Mouse (Mus musculus) liver, embryonic 13.5 days (tissue): Measurements from ENCODE around the gene St6gal1. TPM values are rescaled to one million over a fixed set of nuclear protein-coding genes. Genes with fewer than 3 reads are reported as not detected.

Experiments used
- ATAC-seq: fragments of 200-750 bp; cut with Nextera tagmentation; 2 replicates; pipeline ENCODE4 v1.8.0; 2017; ENCODE audit warnings: low read depth, mild to moderate bottlenecking, moderate number of reproducible peaks, moderate library complexity
- DNase-seq: peaks from one replicate; pipeline ENCODE4 v3.0.0; 2022
- H3K27ac ChIP-seq: fragments of 300-500 bp; sonication (generic); 2 replicates; pipeline ENCODE4 v1.5.1; 2015; ENCODE audit warnings: moderate library complexity, mild to moderate bottlenecking, inconsistent platforms
- H3K27me3 ChIP-seq: fragments of 300-500 bp; sonication (generic); 2 replicates; pipeline ENCODE4 v1.6.1; 2015; ENCODE audit warnings: mild to moderate bottlenecking, inconsistent platforms
- H3K36me3 ChIP-seq: fragments of 300-500 bp; sonication (generic); 2 replicates; pipeline ENCODE4 v1.6.1; 2015; ENCODE audit warnings: mild to moderate bottlenecking, inconsistent platforms
- H3K4me1 ChIP-seq: fragments of 300-500 bp; sonication (generic); replicated peaks from 2 replicates; pipeline ENCODE4 v1.6.1; 2015; ENCODE audit warnings: inconsistent platforms
- H3K4me2 ChIP-seq: fragments of 300-500 bp; sonication (generic); 2 replicates; pipeline ENCODE4 v1.6.1; 2015; ENCODE audit warnings: inconsistent platforms, mild to moderate bottlenecking, moderate library complexity
- H3K4me3 ChIP-seq: fragments of 300-500 bp; sonication (generic); replicated peaks from 2 replicates; pipeline ENCODE4 v1.5.1; 2015; ENCODE audit warnings: mild to moderate bottlenecking, inconsistent platforms
- H3K9ac ChIP-seq: fragments of 300-500 bp; sonication (generic); 2 replicates; pipeline ENCODE4 v1.6.1; 2015; ENCODE audit warnings: mild to moderate bottlenecking, inconsistent platforms
- H3K9me3 ChIP-seq: fragments of 300-500 bp; sonication (generic); replicated peaks from 2 replicates; pipeline ENCODE4 v1.6.1; 2016; ENCODE audit warnings: inconsistent platforms
- WGBS: fragments of 180-500 bp; shearing (Covaris S2); methylation state at CpG from one replicate; pipeline ENCODE4 v1.1.7; 2015; ENCODE audit not compliant: insufficient replicate concordance; 5-methylcytosine and 5-hydroxymethylcytosine counted together
- polyA plus RNA-seq: library from polyadenylated mRNA; unstranded; fragments of >200 nt; fragmentation: Nextera tagmentation; extraction: Ambion mirVana; gene quantifications from 2 replicates; pipeline ENCODE4 v1.2.1, GENCODE M21; 2015

St6gal1 gene
- polyA plus RNA-seq, 1 experiment from 2014 or later: 7.5 TPM

DNA sequence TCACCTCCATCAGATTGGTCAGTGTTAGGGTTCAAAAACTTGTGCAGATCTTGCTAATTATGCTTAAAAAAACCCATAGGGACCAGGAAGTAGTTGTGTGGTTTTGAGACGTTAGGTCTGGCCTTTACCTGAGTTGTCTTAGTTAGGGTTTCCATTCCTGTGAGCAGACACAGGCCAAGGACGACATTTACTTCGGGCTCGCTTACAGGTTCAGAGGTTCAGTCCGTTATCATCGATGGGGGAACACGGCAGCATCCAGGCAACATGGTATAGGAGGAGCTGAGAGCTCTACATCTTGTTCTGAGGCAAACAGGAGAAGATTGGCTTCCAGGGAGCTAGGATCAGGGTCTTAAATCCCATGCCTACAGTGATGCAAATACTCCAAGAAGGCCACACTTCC lies 102.7 kb downstream of the St6gal1 start:
- DNase-seq: no peak
- H3K27me3 ChIP-seq: no peaks in the 10 kb centered on the region
- H3K36me3 ChIP-seq: peaks cover 5% of the 10 kb centered on the region; the same call in 1 of the 2 replicates
- H3K4me3 ChIP-seq: no peak overlapping the region
- H3K27ac ChIP-seq: no peak overlapping the region
- no peak overlapping the region for H3K4me2 ChIP-seq
- no peaks in the 10 kb centered on the region for H3K9me3 ChIP-seq
- no peak overlapping the region for H3K9ac ChIP-seq
- peaks cover 6% of the 10 kb centered on the region; the same call in 1 of the 2 replicates for H3K4me1 ChIP-seq
- no peak for ATAC-seq
- 64% methylated on average over 7 of the region's 7 CpGs for WGBS

DNA sequence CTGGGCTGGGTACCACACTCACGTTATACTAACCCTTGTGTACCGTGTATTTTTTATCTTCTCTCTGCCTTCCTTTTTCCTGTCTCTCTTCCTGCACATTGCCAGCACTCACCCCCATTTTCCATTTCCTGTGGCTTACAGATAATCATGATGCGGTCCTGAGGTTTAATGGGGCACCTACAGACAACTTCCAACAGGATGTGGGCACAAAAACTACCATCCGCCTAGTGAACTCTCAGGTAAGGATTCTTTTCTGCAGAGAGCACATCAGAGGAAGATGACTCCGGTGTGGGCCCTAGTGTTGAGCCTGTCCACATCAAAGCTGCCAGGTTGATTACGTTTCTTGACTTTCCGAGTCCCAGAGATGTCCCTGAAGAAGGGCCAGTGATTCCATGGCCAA lies 103.7 kb downstream of the St6gal1 start:
- Histone ChIP-seq H3K27ac (no peak overlapping the region), H3K4me1 (peaks cover 6% of the 10 kb centered on the region; the same call in 1 of the 2 replicates), H3K4me3 (no peak overlapping the region), H3K27me3 (no peaks in the 10 kb centered on the region), H3K4me2 (no peak overlapping the region), H3K9ac (no peak overlapping the region), H3K9me3 (no peaks in the 10 kb centered on the region), H3K36me3 (peaks cover 5% of the 10 kb centered on the region; the same call in 1 of the 2 replicates)
- DNase-seq (no peak), ATAC-seq (no peak)
- 34% methylated on average over 7 of the region's 7 CpGs for WGBS

- Histone ChIP-seq H3K27ac (no peak overlapping the region), H3K9ac (no peak overlapping the region), H3K4me1 (peaks cover 15% of the 10 kb centered on the region), H3K4me2 (no peak overlapping the region), H3K9me3 (no peaks in the 10 kb centered on the region), H3K27me3 (no peaks in the 10 kb centered on the region), H3K4me3 (no peak overlapping the region), H3K36me3 (peaks cover 5% of the 10 kb centered on the region; the same call in 1 of the 2 replicates)
- WGBS: 38% methylated on average over 2 of the region's 2 CpGs
- ATAC-seq: no peak
- DNase-seq: no peak
Observed at GRCm38 (mm10) chr16:23332136-23332535, 107.6 kb downstream of the St6gal1 start.

DNA sequence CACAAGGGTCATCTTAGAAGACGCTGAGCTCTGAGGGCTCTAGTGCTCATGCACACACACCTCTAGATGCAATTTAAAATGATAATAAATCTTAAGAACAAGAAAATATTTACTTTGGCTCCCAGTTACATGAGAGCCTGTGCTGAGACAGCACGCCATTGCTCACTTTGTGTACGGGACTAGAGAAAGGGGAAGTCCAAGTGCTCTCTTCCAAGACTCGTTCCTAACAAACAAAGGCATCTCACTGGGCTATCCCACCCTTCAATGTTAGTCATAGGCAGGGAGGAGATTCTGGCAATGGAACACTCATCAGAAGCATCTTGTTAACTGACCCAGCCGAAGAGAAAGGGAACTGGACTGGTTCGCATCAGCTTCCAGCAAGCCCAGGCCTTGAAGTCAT lies 108.1 kb downstream of the St6gal1 start:
- H3K9ac ChIP-seq: no peak overlapping the region
- WGBS: 55% methylated on average over 6 of the region's 6 CpGs
- no peak overlapping the region for H3K4me3 ChIP-seq
- DNase-seq (no peak), ATAC-seq (no peak)
- H3K27ac ChIP-seq: no peak overlapping the region
- peaks cover 5% of the 10 kb centered on the region; the same call in 1 of the 2 replicates for H3K36me3 ChIP-seq
- peaks cover 15% of the 10 kb centered on the region for H3K4me1 ChIP-seq
- H3K27me3 ChIP-seq: no peaks in the 10 kb centered on the region
- H3K9me3 ChIP-seq: no peaks in the 10 kb centered on the region
- H3K4me2 ChIP-seq: no peak overlapping the region

DNA sequence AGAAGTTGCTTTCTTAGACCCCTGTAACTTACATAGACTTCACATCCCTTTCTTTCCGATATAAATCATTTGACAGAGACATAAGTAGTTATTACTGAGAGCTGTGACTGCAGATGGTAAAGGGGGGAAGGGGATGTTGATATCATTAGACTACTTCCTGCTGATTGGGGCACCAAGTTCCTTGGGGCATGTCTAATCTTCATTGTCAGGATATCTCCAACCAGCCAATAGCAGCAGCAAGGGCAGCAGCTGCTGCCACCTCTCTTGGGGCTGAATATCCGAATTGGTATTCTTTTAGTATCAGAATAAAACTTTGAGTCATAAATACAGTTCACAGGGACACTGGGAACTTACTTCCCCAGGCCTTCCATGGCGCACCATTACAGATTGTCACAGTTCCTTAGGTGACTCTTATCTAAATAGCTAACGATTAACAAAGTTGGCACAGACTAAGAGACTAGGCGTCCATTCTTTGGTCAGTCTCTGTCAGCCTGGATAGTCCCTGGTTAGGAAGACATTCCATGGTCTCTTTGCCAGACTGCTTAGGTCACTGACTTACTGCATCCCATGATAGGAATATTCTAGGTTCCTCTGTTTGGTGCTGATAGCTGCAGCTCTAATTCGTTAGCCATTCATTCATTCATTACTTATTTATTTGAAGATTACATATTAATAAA lies 109.5 kb downstream of the St6gal1 start:
- Histone ChIP-seq H3K9ac (no peak overlapping the region), H3K9me3 (no peaks in the 10 kb centered on the region), H3K4me2 (no peak overlapping the region), H3K27me3 (no peaks in the 10 kb centered on the region), H3K27ac (no peak overlapping the region), H3K36me3 (peaks cover 9% of the 10 kb centered on the region; the same call in 1 of the 2 replicates), H3K4me3 (no peak overlapping the region), H3K4me1 (peaks cover 15% of the 10 kb centered on the region)
- DNase-seq (no peak), ATAC-seq (no peak)
- WGBS: 39% methylated on average over 6 of the region's 6 CpGs

- 33% methylated on average over 4 of the region's 4 CpGs for WGBS
- Histone ChIP-seq H3K9me3 (no peaks in the 10 kb centered on the region), H3K4me3 (no peak overlapping the region), H3K4me1 (peaks cover 15% of the 10 kb centered on the region), H3K9ac (no peak overlapping the region), H3K27ac (no peak overlapping the region), H3K27me3 (no peaks in the 10 kb centered on the region), H3K4me2 (no peak overlapping the region), H3K36me3 (peaks cover 8% of the 10 kb centered on the region; the same call in 1 of the 2 replicates)
- ATAC-seq: no peak
- DNase-seq: no peak
Observed at GRCm38 (mm10) chr16:23337317-23337716, 112.8 kb downstream of the St6gal1 start.

- H3K4me2 ChIP-seq: no peak overlapping the region
- WGBS: 77% methylated on average over 2 of the region's 2 CpGs
- no peak overlapping the region for H3K27ac ChIP-seq
- peaks cover 6% of the 10 kb centered on the region for H3K4me1 ChIP-seq
- no peaks in the 10 kb centered on the region for H3K27me3 ChIP-seq
- peaks cover 14% of the 10 kb centered on the region; the same call in 1 of the 2 replicates for H3K36me3 ChIP-seq
- DNase-seq: no peak
- ATAC-seq: no peak
- H3K9me3 ChIP-seq: no peaks in the 10 kb centered on the region
- no peak overlapping the region for H3K9ac ChIP-seq
- no peak overlapping the region for H3K4me3 ChIP-seq
Observed at GRCm38 (mm10) chr16:23341254-23341653, 116.7 kb downstream of the St6gal1 start.

GRCm38 (mm10) chr16:23350802-23351201 lies 126.3 kb downstream of the St6gal1 start:
- WGBS: 30% methylated on average over 2 of the region's 2 CpGs
- H3K36me3 ChIP-seq: no peaks in the 10 kb centered on the region
- DNase-seq (no peak), ATAC-seq (no peak)
- no peak overlapping the region for H3K4me2 ChIP-seq
- no peaks in the 10 kb centered on the region for H3K27me3 ChIP-seq
- no peaks in the 10 kb centered on the region for H3K9me3 ChIP-seq
- H3K4me3 ChIP-seq: no peak overlapping the region
- no peak overlapping the region for H3K27ac ChIP-seq
- H3K4me1 ChIP-seq: peaks cover 3% of the 10 kb centered on the region
- H3K9ac ChIP-seq: no peak overlapping the region

DNA sequence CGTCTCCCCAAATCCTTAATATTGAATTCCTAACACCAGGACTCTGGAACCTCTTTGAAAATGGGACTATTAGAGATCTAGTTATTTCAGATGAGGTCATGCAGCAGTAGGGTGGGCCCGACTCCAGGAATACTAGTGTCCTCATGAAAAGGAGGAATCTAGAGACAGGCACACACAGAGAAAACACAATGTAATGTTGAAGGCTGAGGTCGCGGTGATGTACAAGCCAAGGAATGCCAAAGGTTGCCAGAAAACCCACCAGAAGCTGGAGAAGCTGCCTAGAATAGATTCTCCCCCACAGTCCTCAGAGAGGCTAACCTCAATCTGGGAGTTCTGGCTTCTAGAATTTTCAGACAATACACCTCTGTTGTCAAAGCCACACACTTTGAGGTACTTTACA lies 136.5 kb downstream of the St6gal1 start:
- Histone ChIP-seq H3K4me1 (no peaks in the 10 kb centered on the region), H3K4me3 (no peak overlapping the region), H3K36me3 (peaks cover 3% of the 10 kb centered on the region; the same call in 1 of the 2 replicates), H3K9ac (no peak overlapping the region), H3K27me3 (no peaks in the 10 kb centered on the region), H3K27ac (no peak overlapping the region), H3K4me2 (no peak overlapping the region), H3K9me3 (no peaks in the 10 kb centered on the region)
- ATAC-seq (no peak), DNase-seq (no peak)
- WGBS: 66% methylated on average over 4 of the region's 4 CpGs

- Histone ChIP-seq H3K27me3 (no peaks in the 10 kb centered on the region), H3K9me3 (no peaks in the 10 kb centered on the region), H3K4me2 (no peak overlapping the region), H3K4me1 (no peaks in the 10 kb centered on the region), H3K27ac (no peak overlapping the region), H3K36me3 (peaks cover 3% of the 10 kb centered on the region; the same call in 1 of the 2 replicates), H3K9ac (no peak overlapping the region), H3K4me3 (no peak overlapping the region)
- DNase-seq: no peak
- ATAC-seq: no peak
- 55% methylated on average over 3 of the region's 3 CpGs for WGBS
Observed at GRCm38 (mm10) chr16:23361434-23361970, 137.0 kb downstream of the St6gal1 start.

DNA sequence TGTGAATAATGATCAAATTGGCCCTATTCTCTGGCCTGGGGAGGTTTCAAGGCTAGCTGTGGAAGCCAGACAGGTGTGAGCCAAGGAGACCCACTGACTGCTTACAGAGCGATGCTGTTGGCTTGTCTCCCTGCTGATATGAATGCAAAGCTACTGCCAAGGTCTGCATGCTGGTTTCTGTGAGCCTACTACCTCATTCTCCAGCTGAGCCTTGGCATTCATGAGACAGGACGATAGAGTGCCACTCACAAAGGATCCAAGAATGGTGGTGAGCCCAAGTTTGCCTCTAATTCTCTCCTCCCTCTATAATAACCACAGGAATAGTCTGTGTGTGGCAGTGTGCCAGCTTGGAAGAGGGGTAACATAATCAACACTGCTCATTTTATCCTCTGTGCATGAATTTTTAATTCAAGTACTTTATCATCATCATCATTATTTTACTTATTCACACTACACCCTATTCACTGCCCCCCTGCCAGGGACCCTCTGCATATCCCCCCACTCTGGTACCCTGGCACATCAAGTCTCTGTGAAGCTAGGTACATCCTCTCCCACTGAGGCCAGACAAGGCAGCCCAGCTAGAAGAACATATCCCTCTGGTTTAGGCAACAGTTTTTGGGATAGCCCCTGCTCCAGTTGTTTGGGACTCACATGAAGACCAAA lies 139.9 kb downstream of the St6gal1 start:
- DNase-seq (no peak), ATAC-seq (no peak)
- H3K27me3 ChIP-seq: no peaks in the 10 kb centered on the region
- H3K4me3 ChIP-seq: no peak overlapping the region
- H3K36me3 ChIP-seq: no peaks in the 10 kb centered on the region
- no peak overlapping the region for H3K27ac ChIP-seq
- 45% methylated on average over 2 of the region's 2 CpGs for WGBS
- no peak overlapping the region for H3K4me2 ChIP-seq
- H3K9me3 ChIP-seq: no peaks in the 10 kb centered on the region
- no peak overlapping the region for H3K9ac ChIP-seq
- no peaks in the 10 kb centered on the region for H3K4me1 ChIP-seq
